Mouse (Mus musculus) testis, adult 2 months (tissue): ENCODE measurements at regions not wholly inside any gene's neighbourhood (a gene's known extent, or its start where the extent isn't known, plus 50 kb on each side); places are given as distances from the start of the nearest gene placed in this dataset.
"Not testable (repeated sequence)": the region's sequence is repeated elsewhere in the genome, so short reads cannot be mapped to it uniquely, and the experiment has no call there.

Experiments
- H3K27ac ChIP-seq: fragments of 200-500 bp; 2 replicates; pipeline ENCODE4 v1.5.1; 2012; ENCODE audit warnings: low read depth, low read length; ENCODE audit not compliant: control insufficient read depth, insufficient read depth
- H3K27me3 ChIP-seq: fragments of 200-500 bp; 2 replicates; pipeline ENCODE4 v1.6.1; 2012; ENCODE audit warnings: mild to moderate bottlenecking, low read length, moderate library complexity; ENCODE audit not compliant: control insufficient read depth, insufficient read depth
- H3K36me3 ChIP-seq: fragments of 200-500 bp; 2 replicates; pipeline ENCODE4 v1.6.1; 2012; ENCODE audit warnings: mild to moderate bottlenecking, low read length; ENCODE audit not compliant: control insufficient read depth, insufficient read depth
- H3K4me1 ChIP-seq: fragments of 200-500 bp; 2 replicates; pipeline ENCODE4 v1.6.1; 2012; ENCODE audit warnings: low read length; ENCODE audit not compliant: control insufficient read depth, insufficient read depth
- H3K4me3 ChIP-seq: fragments of 200-500 bp; 2 replicates; pipeline ENCODE4 v1.5.1; 2012; ENCODE audit warnings: low read depth, mild to moderate bottlenecking, low read length, moderate library complexity, mixed read lengths; ENCODE audit not compliant: control insufficient read depth
- CTCF ChIP-seq: fragments of 200-500 bp; IDR thresholded peaks from 2 replicates; pipeline ENCODE4 v1.5.1; 2012; ENCODE audit warnings: low read depth, mild to moderate bottlenecking, inconsistent platforms, low read length, moderate library complexity; ENCODE audit not compliant: control insufficient read depth, insufficient read depth, insufficient replicate concordance
- POLR2A ChIP-seq: fragments of 200-500 bp; IDR thresholded peaks from 2 replicates; pipeline ENCODE4 v1.6.1; 2012; ENCODE audit warnings: low read depth, mild to moderate bottlenecking, inconsistent platforms, low read length, moderate library complexity; ENCODE audit not compliant: control insufficient read depth

DNA sequence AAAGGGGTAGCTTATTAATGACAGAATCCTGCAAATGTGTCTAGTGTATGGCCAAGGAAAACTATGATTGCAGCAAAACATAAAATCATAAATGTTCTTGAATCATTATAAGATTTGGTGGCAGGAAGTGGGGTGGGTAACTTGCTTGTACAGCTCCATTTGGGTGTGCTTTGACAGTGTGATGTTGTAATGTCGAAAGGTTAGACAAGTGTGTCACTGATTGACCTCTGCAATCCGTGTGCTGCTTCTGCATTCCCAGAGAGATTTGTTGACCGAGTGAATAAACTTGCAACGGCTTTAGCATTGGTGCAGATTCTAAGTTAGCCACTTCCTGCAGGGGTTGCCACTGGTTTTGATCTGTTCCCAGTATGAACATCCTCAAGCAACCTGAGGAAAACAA is 165.9 kb upstream of the Tab2 start:
- H3K27me3 ChIP-seq, result no peaks in the 10 kb centered on the region
- no peaks in the 10 kb centered on the region for H3K4me1 ChIP-seq
- no peak overlapping the region for H3K27ac ChIP-seq
- no peak for TF ChIP-seq POLR2A
- no peak for TF ChIP-seq CTCF
- no peaks in the 10 kb centered on the region for H3K36me3 ChIP-seq
- no peak overlapping the region for H3K4me3 ChIP-seq

DNA sequence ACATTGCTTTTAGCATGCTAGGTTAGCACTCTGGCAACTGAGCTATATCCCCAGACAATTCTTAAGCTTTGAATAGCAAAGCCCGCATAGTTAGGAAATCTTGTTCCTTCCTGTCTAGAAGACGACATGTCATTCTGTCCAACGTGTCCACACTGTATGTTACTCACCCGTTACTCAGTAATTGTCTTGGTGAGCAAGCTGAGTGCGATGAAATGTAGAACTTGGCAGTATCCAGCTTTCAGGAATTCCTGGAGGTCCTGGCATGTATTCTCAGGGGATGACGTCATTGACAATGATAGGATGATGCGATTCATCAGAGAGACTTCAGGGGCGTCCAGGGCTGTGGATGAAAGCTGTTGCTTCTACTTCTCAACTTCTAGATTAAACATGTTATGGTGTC is 160.8 kb upstream of the Tab2 start:
- H3K27me3 ChIP-seq, result no peaks in the 10 kb centered on the region
- no peak overlapping the region for H3K4me3 ChIP-seq
- no peak for TF ChIP-seq POLR2A
- TF ChIP-seq CTCF, result no peak
- H3K36me3 ChIP-seq, result no peaks in the 10 kb centered on the region
- no peaks in the 10 kb centered on the region for H3K4me1 ChIP-seq
- H3K27ac ChIP-seq, result no peak overlapping the region

DNA sequence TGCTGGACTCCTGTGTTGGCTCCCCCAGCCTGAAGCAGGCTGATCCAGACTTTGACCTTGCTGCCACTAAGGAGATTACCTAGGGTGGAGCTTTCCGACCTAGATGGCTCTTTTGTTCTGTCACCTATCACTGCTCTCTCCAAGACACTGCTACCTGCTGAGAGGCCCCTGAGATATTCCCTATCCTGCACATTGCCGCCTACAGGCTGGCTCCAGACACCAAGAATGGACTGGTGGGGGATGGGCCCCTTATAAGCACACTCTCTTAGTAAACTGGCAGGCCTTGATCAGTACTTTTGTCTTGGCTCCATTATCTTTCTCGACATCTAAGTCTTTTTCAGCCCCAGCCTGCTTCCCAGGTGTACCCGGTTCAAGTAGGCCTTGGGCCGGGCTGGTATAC is 158.9 kb upstream of the Tab2 start:
- not testable (repeated sequence) for H3K4me1 ChIP-seq, H3K27me3 ChIP-seq, H3K27ac ChIP-seq, H3K36me3 ChIP-seq, H3K4me3 ChIP-seq

DNA sequence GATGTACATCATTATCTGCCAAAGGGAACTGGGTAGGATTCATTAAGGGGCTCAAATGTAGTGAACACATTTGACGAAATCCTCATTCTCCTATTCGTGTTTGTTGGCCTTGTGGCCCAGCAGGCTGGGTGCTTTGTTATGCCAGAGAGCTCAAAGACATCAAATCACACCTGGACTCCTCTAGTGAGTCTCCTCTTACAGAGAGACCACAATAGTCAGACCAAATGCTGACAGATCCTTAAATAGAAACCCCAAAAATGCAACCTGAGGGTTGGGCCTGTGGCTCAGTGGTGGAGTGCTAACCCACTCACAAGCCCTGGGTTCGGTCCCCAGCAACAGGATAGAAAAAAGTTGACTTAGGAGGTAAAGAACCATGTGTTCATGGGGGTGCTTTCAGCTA is 158.5 kb upstream of the Tab2 start:
- Histone ChIP-seq H3K4me1 (no peaks in the 10 kb centered on the region), H3K27ac (no peak overlapping the region), H3K4me3 (no peak overlapping the region), H3K36me3 (no peaks in the 10 kb centered on the region), H3K27me3 (no peaks in the 10 kb centered on the region)
- TF ChIP-seq CTCF, result no peak

DNA sequence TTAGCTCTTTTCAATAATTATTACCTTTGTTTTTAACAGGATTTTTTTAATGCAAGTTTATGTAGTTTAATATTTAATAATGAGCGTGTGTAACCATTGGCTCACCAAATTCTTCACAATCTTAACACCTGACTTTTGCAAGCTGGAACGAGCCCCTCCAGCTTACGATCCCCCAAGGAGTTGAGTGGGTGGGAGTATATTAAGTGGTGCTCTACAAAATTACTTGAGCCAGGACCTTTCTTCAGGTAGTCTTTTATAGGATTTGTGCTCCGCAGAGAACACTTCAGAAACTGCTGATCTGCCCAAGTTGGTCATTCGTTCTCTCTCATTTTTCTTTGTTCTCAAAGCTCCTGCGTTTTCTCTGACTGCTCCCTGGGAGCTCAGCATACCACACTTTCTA is 144.5 kb upstream of the Tab2 start:
- no peaks in the 10 kb centered on the region for H3K36me3 ChIP-seq
- no peaks in the 10 kb centered on the region for H3K4me1 ChIP-seq
- no peak overlapping the region for H3K27ac ChIP-seq
- no peak for TF ChIP-seq POLR2A
- H3K27me3 ChIP-seq, result no peaks in the 10 kb centered on the region
- H3K4me3 ChIP-seq, result no peak overlapping the region

DNA sequence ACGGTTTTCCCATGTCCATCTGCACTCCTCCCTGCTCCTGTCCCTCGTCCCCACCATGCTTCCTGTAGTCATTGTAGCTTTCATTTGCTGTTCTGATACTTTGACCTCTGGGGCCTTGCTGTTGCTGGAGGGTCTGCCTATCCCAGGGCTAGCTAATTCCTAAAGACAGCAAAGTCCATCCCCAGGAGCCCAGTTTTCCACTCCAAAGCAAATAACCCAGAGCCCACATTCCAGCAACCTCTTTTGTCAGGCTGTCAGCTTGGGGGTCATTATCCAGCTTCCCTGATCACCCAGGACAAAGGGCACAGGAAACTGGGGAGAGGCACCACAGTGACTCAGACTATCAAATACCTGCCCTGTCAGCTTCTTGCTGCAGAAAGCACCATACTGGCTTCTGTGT is 139.9 kb upstream of the Tab2 start:
- no peak for TF ChIP-seq POLR2A
- no peaks in the 10 kb centered on the region for H3K4me1 ChIP-seq
- H3K4me3 ChIP-seq, result no peak overlapping the region
- H3K27me3 ChIP-seq, result no peaks in the 10 kb centered on the region
- no peak overlapping the region for H3K27ac ChIP-seq
- no peaks in the 10 kb centered on the region for H3K36me3 ChIP-seq

DNA sequence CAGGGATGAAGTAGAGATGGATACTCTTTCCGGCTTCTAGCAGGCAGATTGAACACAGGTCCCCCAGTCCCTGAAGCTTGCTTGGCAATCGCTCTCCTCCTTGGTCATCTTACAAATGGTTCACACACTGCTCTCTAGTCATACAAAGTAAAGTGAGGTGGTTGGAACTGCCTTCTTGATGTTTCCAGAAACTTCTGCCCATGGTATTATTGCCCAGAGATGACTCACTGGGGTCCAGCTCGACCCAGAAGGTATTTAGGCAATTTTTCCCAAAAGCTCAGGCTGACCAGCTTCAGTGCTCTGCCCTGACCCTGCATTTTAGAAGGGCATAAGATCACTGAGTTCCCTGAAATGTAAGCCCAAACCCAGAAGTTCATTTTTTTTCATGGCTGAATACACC is 139.2 kb upstream of the Tab2 start:
- no peaks in the 10 kb centered on the region for H3K27me3 ChIP-seq
- TF ChIP-seq CTCF (no peak), POLR2A (no peak)
- H3K4me3 ChIP-seq, result no peak overlapping the region
- H3K36me3 ChIP-seq, result no peaks in the 10 kb centered on the region
- H3K27ac ChIP-seq, result no peak overlapping the region
- H3K4me1 ChIP-seq, result no peaks in the 10 kb centered on the region

DNA sequence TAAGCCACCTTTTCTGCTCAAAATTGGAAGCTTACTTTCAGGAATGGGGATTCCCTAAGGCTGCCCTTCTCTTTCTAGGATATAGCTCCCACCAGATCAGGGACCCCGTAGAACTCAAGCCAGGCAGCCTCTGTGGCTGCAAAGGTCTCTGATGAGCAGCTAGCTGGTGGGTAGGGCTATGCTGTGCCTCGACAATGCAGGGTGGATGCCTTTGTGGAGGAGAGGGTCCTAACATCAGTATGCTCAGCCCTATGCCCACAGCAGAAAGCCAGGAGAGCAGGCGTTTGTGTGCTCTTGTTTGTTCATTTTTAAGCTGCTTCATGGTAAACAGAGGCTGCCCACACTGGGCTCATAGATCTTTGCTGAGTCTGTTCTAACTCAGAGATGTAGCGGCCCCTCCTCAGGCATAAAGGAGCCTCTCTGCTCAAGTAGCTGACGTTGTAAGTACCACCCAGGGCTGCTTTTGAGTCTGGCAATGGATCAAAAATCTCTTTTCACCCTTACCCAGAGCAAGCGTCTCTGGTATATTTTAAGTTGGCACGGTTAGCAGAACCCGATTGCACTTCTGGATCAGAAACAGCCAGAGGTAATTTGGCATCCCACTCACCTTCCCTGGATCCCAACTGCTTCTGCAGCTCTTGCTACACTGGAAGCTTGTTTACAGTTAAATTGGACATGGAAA is 136.0 kb upstream of the Tab2 start:
- H3K36me3 ChIP-seq, result no peaks in the 10 kb centered on the region
- no peaks in the 10 kb centered on the region for H3K4me1 ChIP-seq
- H3K27me3 ChIP-seq, result no peaks in the 10 kb centered on the region
- H3K4me3 ChIP-seq, result no peak overlapping the region
- H3K27ac ChIP-seq, result no peak overlapping the region
- TF ChIP-seq CTCF (no peak), POLR2A (no peak)
